ENCODE assay signal across 9 mouse cellular contexts in the genomic region with DNA sequence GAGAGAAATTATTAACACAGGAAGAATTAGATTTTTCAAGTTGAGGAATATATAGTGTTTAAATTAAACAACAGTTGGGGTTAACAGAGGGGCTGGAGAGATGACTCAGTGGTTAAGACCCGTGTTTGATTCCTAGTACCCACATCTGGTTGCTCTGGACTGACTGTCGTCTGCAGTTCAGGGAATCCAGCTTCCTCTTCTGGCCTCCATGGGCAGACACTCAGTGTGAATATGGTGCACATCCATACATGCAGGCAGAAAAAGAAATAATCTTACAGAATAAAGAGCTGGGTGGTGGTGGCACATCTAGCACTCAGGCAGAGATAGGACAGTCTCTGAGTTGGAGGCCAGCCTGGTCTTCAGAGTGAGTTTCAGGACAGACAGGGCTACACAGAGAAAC. TPM values are rescaled to one million over a fixed set of nuclear protein-coding genes. Genes with fewer than 3 reads are reported as not detected.
DNase-seq lines count a peak whose midpoint lies in the region; ATAC-seq lines count a peak whose summit lies in the region.
"Had no signal": no experiment of that assay in that cellular context is flagged by ENCODE, and none has a peak within 500 bp of the region (broad histone marks: within the 10 kb centered on the region; RNA-seq: fewer than 3 reads in every experiment).

No protein-coding gene starts in this region.

- DNase-seq in heart, adult 9 months (ENCODE audit: low spot score in 2 of 2): no peak
- no peak for DNase-seq in neural tube, embryonic 10.5 days (ENCODE audit: extremely low spot score, low spot score)
- DNase-seq in liver, embryonic 13.5 days: no peak
- DNase-seq in spleen, adult 12 weeks (ENCODE audit: low spot score): no peak
- DNase-seq in cerebellum, adult 11 months: no peak
- DNase-seq: right cerebral cortex, adult 18-20 months had no signal

- H3K4me2 ChIP-seq in heart, embryonic 11.5 days: peak overlapping the region; percentile 64; the same call in 1 of the 2 replicates
- H3K4me2 ChIP-seq in neural tube, embryonic 12.5 days (replicated peaks): peak overlapping the region; percentile 62
- peak overlapping the region; percentile 87 for H3K4me2 ChIP-seq in liver, embryonic 13.5 days
- peak overlapping the region; percentile 70 for H3K4me2 ChIP-seq in neural tube, embryonic 15.5 days

- 82% methylated on average over 2 of the region's 2 CpGs for WGBS in heart, embryonic 11.5 days (ENCODE audit: insufficient replicate concordance)
- WGBS in neural tube, embryonic 12.5 days: 85% methylated on average over 2 of the region's 2 CpGs
- WGBS in liver, embryonic 13.5 days (ENCODE audit: insufficient replicate concordance): 34% methylated on average over 2 of the region's 2 CpGs
- WGBS in neural tube, embryonic 15.5 days: 81% methylated on average over 2 of the region's 2 CpGs

- H3K4me1 ChIP-seq in heart, embryonic 11.5 days (ENCODE audit: control insufficient read depth, insufficient read depth, low read length): peaks cover 11% of the 10 kb centered on the region
- peaks cover 21% of the 10 kb centered on the region for H3K4me1 ChIP-seq in neural tube, embryonic 12.5 days
- H3K4me1 ChIP-seq in liver, embryonic 13.5 days (replicated peaks): peaks cover 45% of the 10 kb centered on the region
- H3K4me1 ChIP-seq in neural tube, embryonic 15.5 days: peaks cover 31% of the 10 kb centered on the region

- no peak overlapping the region for H3K27ac ChIP-seq in heart, embryonic 11.5 days (ENCODE audit: low read depth, low read length)
- no peak overlapping the region for H3K27ac ChIP-seq in neural tube, embryonic 12.5 days
- H3K27ac ChIP-seq in liver, embryonic 13.5 days: peak overlapping the region; percentile 92
- H3K27ac ChIP-seq in neural tube, embryonic 15.5 days (replicated peaks): no peak overlapping the region

- no peak overlapping the region for H3K4me3 ChIP-seq in heart, embryonic 11.5 days (ENCODE audit: low read depth, low read length)
- H3K4me3 ChIP-seq in neural tube, embryonic 12.5 days: no peak overlapping the region
- H3K4me3 ChIP-seq in liver, embryonic 13.5 days (replicated peaks): peak overlapping the region; percentile 82
- no peak overlapping the region for H3K4me3 ChIP-seq in neural tube, embryonic 15.5 days (replicated peaks)

- no peaks in the 10 kb centered on the region for H3K9me3 ChIP-seq in heart, embryonic 11.5 days (replicated peaks; ENCODE audit: control insufficient read depth, low read length)
- no peaks in the 10 kb centered on the region for H3K9me3 ChIP-seq in neural tube, embryonic 12.5 days
- no peaks in the 10 kb centered on the region for H3K9me3 ChIP-seq in liver, embryonic 13.5 days (replicated peaks)
- no peaks in the 10 kb centered on the region for H3K9me3 ChIP-seq in neural tube, embryonic 15.5 days (replicated peaks)

- ATAC-seq in heart, embryonic 11.5 days (replicated peaks; ENCODE audit: insufficient number of reproducible peaks, low FRiP score, low TSS enrichment): no peak
- no peak for ATAC-seq in neural tube, embryonic 12.5 days (ENCODE audit: low FRiP score, low read depth)
- ATAC-seq in liver, embryonic 13.5 days (ENCODE audit: low read depth): no peak
- ATAC-seq in neural tube, embryonic 15.5 days (ENCODE audit: low FRiP score): no peak

- H3K27me3 ChIP-seq in heart, embryonic 11.5 days (ENCODE audit: control insufficient read depth, insufficient read depth, low read length): no peaks in the 10 kb centered on the region
- no peaks in the 10 kb centered on the region for H3K27me3 ChIP-seq in neural tube, embryonic 12.5 days (replicated peaks)
- H3K27me3 ChIP-seq in liver, embryonic 13.5 days: no peaks in the 10 kb centered on the region
- no peaks in the 10 kb centered on the region for H3K27me3 ChIP-seq in neural tube, embryonic 15.5 days (replicated peaks)

- H3K9ac ChIP-seq in heart, embryonic 11.5 days (ENCODE audit: low read depth, low read length): no peak overlapping the region
- no peak overlapping the region for H3K9ac ChIP-seq in neural tube, embryonic 12.5 days
- H3K9ac ChIP-seq in liver, embryonic 13.5 days: peak overlapping the region; percentile 94
- no peak overlapping the region for H3K9ac ChIP-seq in neural tube, embryonic 15.5 days (replicated peaks)

- H3K36me3 ChIP-seq in heart, embryonic 11.5 days (ENCODE audit: control insufficient read depth, insufficient read depth, low read length): peaks cover 18% of the 10 kb centered on the region
- peaks cover 35% of the 10 kb centered on the region for H3K36me3 ChIP-seq in neural tube, embryonic 12.5 days
- H3K36me3 ChIP-seq in liver, embryonic 13.5 days: peaks cover 54% of the 10 kb centered on the region
- H3K36me3 ChIP-seq in neural tube, embryonic 15.5 days: peaks cover 36% of the 10 kb centered on the region

RNA-seq across cellular contexts. Expression of a gene that starts 2.3 kb away (rescaled TPM):
- polyA plus RNA-seq in heart, embryonic 11.5 days (2014; fragmentation: Nextera tagmentation; extraction: Ambion mirVana): 632 and 639 TPM in 2 replicates
- 653 and 677 TPM in 2 replicates for polyA plus RNA-seq in neural tube, embryonic 12.5 days (2016; fragmentation: Nextera tagmentation; extraction: Ambion mirVana)
- 519 and 540 TPM in 2 replicates for polyA plus RNA-seq in liver, embryonic 13.5 days (2015; fragmentation: Nextera tagmentation; extraction: Ambion mirVana)
- polyA plus RNA-seq in neural tube, embryonic 15.5 days (2015; fragmentation: Nextera tagmentation; extraction: Ambion mirVana): 794 and 878 TPM in 2 replicates

RNA-seq across cellular contexts. Expression of a gene that starts 7.7 kb away (rescaled TPM):
- 16.5 and 19.1 TPM in 2 replicates for polyA plus RNA-seq in heart, embryonic 11.5 days (2014; fragmentation: Nextera tagmentation; extraction: Ambion mirVana)
- polyA plus RNA-seq in neural tube, embryonic 12.5 days (2016; fragmentation: Nextera tagmentation; extraction: Ambion mirVana): 7.4 and 8.7 TPM in 2 replicates
- polyA plus RNA-seq in liver, embryonic 13.5 days (2015; fragmentation: Nextera tagmentation; extraction: Ambion mirVana): 5.6 and 6.9 TPM in 2 replicates
- 10.5 and 11.8 TPM in 2 replicates for polyA plus RNA-seq in neural tube, embryonic 15.5 days (2015; fragmentation: Nextera tagmentation; extraction: Ambion mirVana)

RNA-seq across cellular contexts. Expression of a gene that starts 33.8 kb away (rescaled TPM):
- polyA plus RNA-seq in heart, embryonic 11.5 days (2014; fragmentation: Nextera tagmentation; extraction: Ambion mirVana): 1,579 and 1,713 TPM in 2 replicates
- polyA plus RNA-seq in neural tube, embryonic 12.5 days (2016; fragmentation: Nextera tagmentation; extraction: Ambion mirVana): 76.7 and 80.3 TPM in 2 replicates
- 20.9 and 26.3 TPM in 2 replicates for polyA plus RNA-seq in liver, embryonic 13.5 days (2015; fragmentation: Nextera tagmentation; extraction: Ambion mirVana)
- polyA plus RNA-seq in neural tube, embryonic 15.5 days (2015; fragmentation: Nextera tagmentation; extraction: Ambion mirVana): 69.2 and 82.4 TPM in 2 replicates

Comparison
In these comparisons a context has a peak if more than half of its experiments do, and no peak if none do; other contexts are left out.
1. RNA of a gene that starts 33.8 kb away (polyA plus RNA-seq): 1,579 to 1,713 TPM in heart, embryonic 11.5 days; 76.7 to 80.3 TPM in neural tube, embryonic 12.5 days, 69.2 to 82.4 TPM in neural tube, embryonic 15.5 days and 20.9 to 26.3 TPM in liver, embryonic 13.5 days; every median in the first group is over 10 times any median in the second.
2. Peak in every context shown above with its lines, with median percentiles within 50 percentile points of each other: H3K4me2 ChIP-seq.